Mouse (Mus musculus) limb, embryonic 12.5 days (tissue): ENCODE measurements at regions not wholly inside any gene's neighbourhood (a gene's known extent, or its start where the extent isn't known, plus 50 kb on each side); places are given as distances from the start of the nearest gene placed in this dataset.

Experiments
- ATAC-seq: fragments of 200-750 bp; cut with Nextera tagmentation; 2 replicates; pipeline ENCODE4 v1.8.0; 2017; ENCODE audit warnings: low read depth, moderate TSS enrichment; ENCODE audit not compliant: insufficient number of reproducible peaks, insufficient read depth, low FRiP score, low TSS enrichment
- H3K27ac ChIP-seq: fragments of 300-500 bp; sonication (generic); 2 replicates; pipeline ENCODE4 v1.5.1; 2016; ENCODE audit warnings: mild to moderate bottlenecking, moderate library complexity
- H3K27me3 ChIP-seq: fragments of 300-500 bp; sonication (generic); 2 replicates; pipeline ENCODE4 v1.6.1; 2016; ENCODE audit warnings: mild to moderate bottlenecking, moderate library complexity
- H3K36me3 ChIP-seq: fragments of 300-500 bp; sonication (generic); 2 replicates; pipeline ENCODE4 v1.6.1; 2016; ENCODE audit warnings: mild to moderate bottlenecking, moderate library complexity
- H3K4me1 ChIP-seq: fragments of 300-500 bp; sonication (generic); replicated peaks from 2 replicates; pipeline ENCODE4 v1.6.1; 2016
- H3K4me2 ChIP-seq: fragments of 300-500 bp; sonication (generic); 2 replicates; pipeline ENCODE4 v1.6.1; 2016; ENCODE audit warnings: mild to moderate bottlenecking, moderate library complexity
- H3K4me3 ChIP-seq: fragments of 300-500 bp; sonication (generic); replicated peaks from 2 replicates; pipeline ENCODE4 v1.5.1; 2016; ENCODE audit warnings: mild to moderate bottlenecking
- H3K9ac ChIP-seq: fragments of 300-500 bp; sonication (generic); replicated peaks from 2 replicates; pipeline ENCODE4 v1.6.1; 2016; ENCODE audit warnings: mild to moderate bottlenecking, moderate library complexity
- H3K9me3 ChIP-seq: fragments of 300-500 bp; sonication (generic); 2 replicates; pipeline ENCODE4 v1.6.1; 2016; ENCODE audit warnings: mild to moderate bottlenecking, moderate library complexity
- WGBS: fragments of 180-500 bp; shearing (Covaris S2); methylation state at CpG from one replicate; pipeline ENCODE4 v1.1.7; 2016; 5-methylcytosine and 5-hydroxymethylcytosine counted together

GRCm38 (mm10) chr11:17417656-17418289, 160.4 kb downstream of the C1d start:
- 55% methylated on average over 4 of the region's 4 CpGs for WGBS
- ATAC-seq, result no peak
- H3K36me3 ChIP-seq, result no peaks in the 10 kb centered on the region

GRCm38 (mm10) chr11:17442133-17442532, 184.8 kb downstream of the C1d start:
- WGBS, result 6% methylated on average over 4 of the region's 4 CpGs
- no peak overlapping the region for H3K9ac ChIP-seq
- peaks cover 67% of the 10 kb centered on the region for H3K27me3 ChIP-seq
- no peaks in the 10 kb centered on the region for H3K36me3 ChIP-seq
- no peak overlapping the region for H3K4me2 ChIP-seq
- no peak for ATAC-seq
- H3K4me1 ChIP-seq, result 0 out of 2 replicates have a peak, but pooled peaks cover 3% of the 10 kb centered on the region
- H3K9me3 ChIP-seq, result no peaks in the 10 kb centered on the region
- H3K4me3 ChIP-seq, result no peak overlapping the region
- H3K27ac ChIP-seq, result no peak overlapping the region

More at GRCm38 (mm10) chr11:17417656-17418289, 160.4 kb downstream of the C1d start:
- Histone ChIP-seq H3K9ac (no peak overlapping the region), H3K4me2 (no peak overlapping the region), H3K27ac (no peak overlapping the region), H3K27me3 (0 out of 2 replicates have a peak, but pooled peaks cover 3% of the 10 kb centered on the region), H3K9me3 (peaks cover 6% of the 10 kb centered on the region; the same call in 1 of the 2 replicates), H3K4me1 (no peaks in the 10 kb centered on the region), H3K4me3 (no peak overlapping the region)

GRCm38 (mm10) chr11:17449289-17449688, 191.9 kb downstream of the C1d start:
- no peaks in the 10 kb centered on the region for H3K36me3 ChIP-seq
- no peak overlapping the region for H3K4me2 ChIP-seq
- no peak overlapping the region for H3K4me3 ChIP-seq
- H3K27me3 ChIP-seq, result peaks cover 78% of the 10 kb centered on the region
- no peaks in the 10 kb centered on the region for H3K9me3 ChIP-seq
- no peak overlapping the region for H3K9ac ChIP-seq
- H3K27ac ChIP-seq, result no peak overlapping the region
- WGBS, result 62% methylated on average over 7 of the region's 7 CpGs
- peaks cover 14% of the 10 kb centered on the region; the same call in 1 of the 2 replicates for H3K4me1 ChIP-seq
- no peak for ATAC-seq

- 17% methylated on average over 7 of the region's 7 CpGs for WGBS
- H3K4me3 ChIP-seq, result no peak overlapping the region
- peaks cover 14% of the 10 kb centered on the region; the same call in 1 of the 2 replicates for H3K4me1 ChIP-seq
- H3K27ac ChIP-seq, result no peak overlapping the region
- H3K27me3 ChIP-seq, result peaks cover 78% of the 10 kb centered on the region
- no peak overlapping the region for H3K4me2 ChIP-seq
- no peak overlapping the region for H3K9ac ChIP-seq
- 0 out of 2 replicates have a peak, but pooled peaks have one; percentile 37 for ATAC-seq
- no peaks in the 10 kb centered on the region for H3K9me3 ChIP-seq
- no peaks in the 10 kb centered on the region for H3K36me3 ChIP-seq
Measured at GRCm38 (mm10) chr11:17450360-17451045, 193.1 kb downstream of the C1d start.

- peaks cover 75% of the 10 kb centered on the region for H3K27me3 ChIP-seq
- no peak overlapping the region for H3K9ac ChIP-seq
- no peak overlapping the region for H3K4me2 ChIP-seq
- H3K9me3 ChIP-seq, result no peaks in the 10 kb centered on the region
- WGBS, result 78% methylated on average over 2 of the region's 2 CpGs
- no peak overlapping the region for H3K27ac ChIP-seq
- no peak overlapping the region for H3K4me3 ChIP-seq
- no peaks in the 10 kb centered on the region for H3K36me3 ChIP-seq
- H3K4me1 ChIP-seq, result peaks cover 14% of the 10 kb centered on the region; the same call in 1 of the 2 replicates
- ATAC-seq, result no peak
Measured at GRCm38 (mm10) chr11:17451451-17451850, 194.1 kb downstream of the C1d start.

- 60% methylated on average over 9 of the region's 9 CpGs for WGBS
- Histone ChIP-seq H3K4me1 (peaks cover 14% of the 10 kb centered on the region; the same call in 1 of the 2 replicates), H3K4me3 (no peak overlapping the region), H3K27ac (no peak overlapping the region), H3K27me3 (peaks cover 81% of the 10 kb centered on the region), H3K9ac (no peak overlapping the region), H3K4me2 (no peak overlapping the region), H3K36me3 (no peaks in the 10 kb centered on the region), H3K9me3 (no peaks in the 10 kb centered on the region)
- no peak for ATAC-seq
Measured at GRCm38 (mm10) chr11:17453530-17453929, 196.2 kb downstream of the C1d start.

- no peaks in the 10 kb centered on the region for H3K9me3 ChIP-seq
- no peak overlapping the region for H3K27ac ChIP-seq
- H3K4me2 ChIP-seq, result no peak overlapping the region
- no peak overlapping the region for H3K4me3 ChIP-seq
- WGBS, result 73% methylated on average over 4 of the region's 4 CpGs
- H3K27me3 ChIP-seq, result peaks cover 67% of the 10 kb centered on the region
- peaks cover 4% of the 10 kb centered on the region; the same call in 1 of the 2 replicates for H3K4me1 ChIP-seq
- H3K36me3 ChIP-seq, result no peaks in the 10 kb centered on the region
- no peak for ATAC-seq
- H3K9ac ChIP-seq, result no peak overlapping the region
Measured at GRCm38 (mm10) chr11:17458946-17459345, 201.6 kb downstream of the C1d start.

GRCm38 (mm10) chr11:17460024-17460919, 202.9 kb downstream of the C1d start:
- H3K4me1 ChIP-seq, result peaks cover 4% of the 10 kb centered on the region; the same call in 1 of the 2 replicates
- ATAC-seq, result no peak
- H3K27me3 ChIP-seq, result peaks cover 61% of the 10 kb centered on the region
- H3K9me3 ChIP-seq, result no peaks in the 10 kb centered on the region
- H3K27ac ChIP-seq, result no peak overlapping the region
- H3K9ac ChIP-seq, result no peak overlapping the region
- H3K4me2 ChIP-seq, result peak overlapping the region; percentile 41
- no peak overlapping the region for H3K4me3 ChIP-seq
- WGBS, result 27% methylated on average over 11 of the region's 11 CpGs
- no peaks in the 10 kb centered on the region for H3K36me3 ChIP-seq

- no peak overlapping the region for H3K9ac ChIP-seq
- H3K36me3 ChIP-seq, result no peaks in the 10 kb centered on the region
- H3K4me3 ChIP-seq, result no peak overlapping the region
- WGBS, result 12% methylated on average over 13 of the region's 13 CpGs
- H3K27me3 ChIP-seq, result peaks cover 57% of the 10 kb centered on the region
- peak overlapping the region; percentile 41 for H3K4me2 ChIP-seq
- peaks cover 4% of the 10 kb centered on the region; the same call in 1 of the 2 replicates for H3K4me1 ChIP-seq
- H3K9me3 ChIP-seq, result no peaks in the 10 kb centered on the region
- H3K27ac ChIP-seq, result no peak overlapping the region
- no peak for ATAC-seq
Measured at GRCm38 (mm10) chr11:17460920-17461279, 203.5 kb downstream of the C1d start.

- Histone ChIP-seq H3K4me1 (peaks cover 4% of the 10 kb centered on the region; the same call in 1 of the 2 replicates), H3K4me2 (no peak overlapping the region), H3K9me3 (no peaks in the 10 kb centered on the region), H3K36me3 (no peaks in the 10 kb centered on the region), H3K9ac (no peak overlapping the region), H3K27ac (no peak overlapping the region), H3K4me3 (no peak overlapping the region), H3K27me3 (peaks cover 51% of the 10 kb centered on the region)
- no peak for ATAC-seq
- WGBS, result 78% methylated on average over 1 of the region's 1 CpGs
Measured at GRCm38 (mm10) chr11:17461701-17462100, 204.3 kb downstream of the C1d start.

GRCm38 (mm10) chr11:17464875-17465274, 207.5 kb downstream of the C1d start:
- ATAC-seq, result peak; percentile 80; the same call in 1 of the 2 replicates

More at GRCm38 (mm10) chr11:17464875-17465274, 207.5 kb downstream of the C1d start:
- Histone ChIP-seq H3K27ac (no peak overlapping the region), H3K27me3 (peaks cover 27% of the 10 kb centered on the region), H3K4me2 (no peak overlapping the region), H3K9ac (no peak overlapping the region), H3K4me3 (no peak overlapping the region), H3K4me1 (peaks cover 4% of the 10 kb centered on the region; the same call in 1 of the 2 replicates), H3K36me3 (no peaks in the 10 kb centered on the region), H3K9me3 (no peaks in the 10 kb centered on the region)
- WGBS, result 9% methylated on average over 2 of the region's 2 CpGs
